Mouse (Mus musculus): ENCODE results near the gene Kctd7.

Kctd7 gene

DNA sequence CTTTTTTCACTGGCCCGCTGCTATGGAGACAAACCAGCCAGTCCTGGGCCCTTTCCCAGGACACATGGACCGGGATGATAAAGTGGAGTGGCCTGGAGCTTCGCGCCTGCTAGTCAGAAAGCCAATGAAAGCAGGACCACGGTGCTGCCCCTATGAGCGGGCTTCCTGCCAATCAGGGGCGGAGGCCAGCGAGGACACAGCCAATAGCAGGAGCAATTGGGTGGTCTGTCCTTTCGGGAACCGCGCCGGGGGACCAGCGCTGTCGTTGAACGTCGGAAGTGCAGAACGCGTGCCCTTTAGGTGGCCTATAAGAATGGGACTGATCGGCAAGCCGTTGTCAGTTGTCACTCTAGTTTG lies 706 bp upstream of the Kctd7 start:
- 2% methylated on average over 20 of the region's 20 CpGs for WGBS

- WGBS = 28% methylated on average over 8 of the region's 8 CpGs
Measured at GRCm38 (mm10) chr5:130145961-130146360, 1.3 kb downstream of the Kctd7 start.

GRCm38 (mm10) chr5:130149726-130150310 lies 5.2 kb downstream of the Kctd7 start:
- 66% methylated on average over 7 of the region's 7 CpGs for WGBS

- 83% methylated on average over 2 of the region's 2 CpGs for WGBS
Measured at GRCm38 (mm10) chr5:130154286-130154685, 9.6 kb downstream of the Kctd7 start.

GRCm38 (mm10) chr5:130158545-130158944 lies 13.9 kb downstream of the Kctd7 start:
- WGBS = 85% methylated on average over 4 of the region's 4 CpGs

- WGBS = 75% methylated on average over 7 of the region's 7 CpGs
Measured at GRCm38 (mm10) chr5:130159761-130160201, 15.1 kb downstream of the Kctd7 start.

DNA sequence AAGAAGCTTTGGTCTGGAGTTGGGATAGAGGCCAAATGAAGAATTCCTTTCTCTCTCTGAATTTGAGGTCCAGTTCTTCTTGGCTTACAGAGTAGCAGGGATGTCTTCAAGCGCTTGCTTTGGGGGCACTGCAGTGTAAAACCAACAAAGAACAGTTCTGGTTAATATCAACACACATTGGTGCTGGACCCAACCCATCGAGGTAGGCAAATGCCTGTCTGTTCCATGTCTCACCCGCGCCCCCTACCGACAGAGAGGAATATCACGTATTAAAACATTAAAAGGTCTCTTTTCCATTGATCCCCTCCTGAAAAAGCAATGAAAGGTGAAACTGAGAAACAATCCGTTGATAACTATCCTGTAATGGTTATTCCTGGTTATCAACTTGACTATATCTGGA lies 19.0 kb downstream of the Kctd7 start:
- 7% methylated on average over 7 of the region's 7 CpGs for WGBS

DNA sequence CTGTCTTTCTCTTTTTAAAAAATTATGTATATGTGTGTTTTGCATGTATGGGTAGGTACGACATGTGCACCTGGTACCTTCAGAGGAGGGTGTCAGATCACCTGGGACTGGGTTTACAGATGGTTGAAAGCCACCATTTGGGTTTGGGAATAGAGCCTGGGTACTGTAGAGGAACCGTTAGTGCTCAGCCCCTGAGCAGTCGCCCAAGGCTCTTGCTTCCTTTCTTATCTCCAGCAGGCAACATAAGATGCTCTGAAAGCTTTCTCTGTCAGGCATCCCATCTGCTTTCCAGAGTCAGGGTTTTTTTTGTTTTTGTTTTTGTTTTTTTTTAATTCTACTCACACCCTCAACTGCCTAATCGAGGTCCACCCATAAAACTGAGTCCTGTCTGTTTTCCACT lies 20.6 kb downstream of the Kctd7 start:
- WGBS = 71% methylated on average over 4 of the region's 4 CpGs

DNA sequence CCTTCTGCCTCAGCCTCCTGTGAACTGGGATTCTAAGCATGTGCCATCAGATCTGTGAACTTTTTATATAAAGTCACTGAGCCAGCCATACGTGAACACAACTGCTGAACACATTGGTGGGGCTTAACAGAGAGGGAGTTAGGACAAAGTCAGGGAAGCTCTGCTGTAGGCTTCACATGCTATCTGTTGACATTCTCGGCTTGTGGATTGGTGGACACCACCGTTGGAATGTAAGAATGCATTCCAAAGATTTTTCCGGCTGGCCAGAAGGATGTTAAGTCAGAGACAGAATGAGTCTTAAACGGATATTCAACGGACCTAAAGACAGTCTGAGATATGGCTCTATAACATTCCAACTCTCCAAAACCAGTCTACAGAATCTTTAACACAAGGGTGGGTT lies 24.4 kb downstream of the Kctd7 start:
- 80% methylated on average over 6 of the region's 6 CpGs for WGBS

DNA sequence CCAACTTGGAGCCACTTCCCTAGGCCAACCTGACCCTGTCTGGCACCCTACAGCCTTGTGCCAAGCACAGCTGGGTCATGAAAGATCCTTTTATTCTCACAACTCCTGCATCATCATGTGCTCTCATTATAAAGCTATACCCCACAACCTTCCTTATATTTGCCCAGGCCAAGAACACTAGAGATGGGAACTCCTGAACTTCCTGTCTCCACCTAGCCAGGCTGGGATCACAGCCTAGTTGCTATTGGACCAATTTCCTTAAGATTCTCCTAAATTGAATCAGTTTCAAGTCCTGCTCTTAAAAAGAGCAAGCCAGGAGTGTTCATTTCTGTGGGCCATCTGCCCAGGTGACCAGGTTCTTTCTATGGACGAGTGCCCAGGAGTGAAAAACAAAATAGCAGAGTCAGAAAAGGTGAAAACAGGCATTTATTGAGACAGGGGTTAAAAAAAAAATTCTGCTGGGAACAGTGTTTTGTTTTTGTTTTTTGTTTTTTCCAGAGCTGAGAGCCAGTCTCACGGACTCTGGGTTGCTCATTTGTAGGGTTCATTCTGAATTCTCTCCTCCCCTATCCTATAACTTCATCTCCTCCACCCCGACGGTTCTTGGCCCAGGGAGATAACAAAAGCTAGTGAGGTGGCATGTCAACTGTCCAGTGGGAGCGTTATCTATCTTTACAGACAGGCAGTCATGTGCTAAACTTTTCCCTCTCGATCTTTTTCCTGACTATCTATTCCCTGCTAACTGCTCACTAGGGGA lies 26.2 kb downstream of the Kctd7 start:
- WGBS = 4% methylated on average over 6 of the region's 6 CpGs

DNA sequence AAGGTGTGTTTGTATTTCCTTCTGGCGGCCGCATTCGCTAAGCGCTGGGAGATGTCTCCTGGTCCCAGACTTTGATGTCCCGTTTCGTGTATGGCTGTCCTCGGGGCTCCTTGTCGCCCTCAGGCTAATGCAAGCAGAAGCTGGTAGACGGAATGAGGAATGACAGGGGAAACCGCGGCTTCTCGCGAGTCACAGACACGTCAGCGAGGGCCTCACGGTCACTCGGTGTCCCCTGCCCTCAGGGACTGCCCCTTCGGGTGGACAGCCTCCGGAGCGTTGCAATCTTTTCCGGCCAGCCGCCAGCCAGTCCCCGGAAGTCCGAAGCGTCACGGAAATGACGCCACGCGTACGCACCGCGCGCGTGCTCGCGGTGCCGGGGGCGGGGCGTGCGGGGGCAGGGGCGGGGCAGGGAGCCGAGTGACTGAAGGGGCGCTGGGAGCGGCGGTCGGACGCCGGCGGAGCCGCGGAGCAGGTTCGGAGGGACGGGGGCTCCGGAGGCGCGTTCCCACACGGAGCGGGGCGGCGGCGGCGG lies 26.8 kb downstream of the Kctd7 start, which contains the start of gene Rabgef1:
Rabgef1 (plus strand) TSS at position 376 of the 532 bp plus-strand sequence.
- WGBS = under 1% methylated on average over 62 of the region's 62 CpGs

DNA sequence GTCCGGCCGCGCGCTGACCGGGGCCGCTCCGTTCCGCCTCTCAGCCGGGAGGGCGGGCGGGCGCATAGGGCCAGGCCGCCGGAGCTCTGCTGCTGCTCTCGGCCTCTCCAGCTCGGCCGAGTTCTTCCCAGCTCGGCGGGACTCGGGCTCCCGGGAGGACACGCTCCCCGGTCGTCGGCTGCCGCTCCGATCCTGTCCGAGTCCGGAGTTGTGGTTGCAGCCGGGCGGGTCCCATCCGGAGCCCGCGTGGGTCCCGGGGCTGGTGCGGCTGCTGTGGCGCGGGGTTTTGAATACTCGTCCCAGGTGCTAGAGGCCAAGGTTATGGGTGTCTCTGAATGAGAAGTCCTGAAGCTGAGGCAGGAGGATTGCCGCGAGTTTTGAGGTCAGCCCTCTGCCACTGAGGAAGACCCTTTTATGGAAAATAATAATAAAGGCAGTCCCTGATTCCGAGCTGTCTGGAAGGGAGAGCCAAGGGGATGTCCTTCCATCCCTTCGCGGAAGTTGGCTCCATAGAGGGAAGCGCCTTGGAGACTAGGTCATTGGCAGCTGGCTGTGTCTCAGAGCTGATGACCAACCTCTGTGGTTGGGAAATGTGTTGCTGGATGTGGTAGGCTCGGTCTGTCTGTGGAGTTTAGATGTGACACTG lies 27.4 kb downstream of the Kctd7 start:
- under 1% methylated on average over 43 of the region's 46 CpGs for WGBS

- 91% methylated on average over 4 of the region's 4 CpGs for WGBS
Measured at GRCm38 (mm10) chr5:130173012-130173411, 28.4 kb downstream of the Kctd7 start.

GRCm38 (mm10) chr5:130177871-130178270 lies 33.2 kb downstream of the Kctd7 start:
- 68% methylated on average over 4 of the region's 4 CpGs for WGBS

DNA sequence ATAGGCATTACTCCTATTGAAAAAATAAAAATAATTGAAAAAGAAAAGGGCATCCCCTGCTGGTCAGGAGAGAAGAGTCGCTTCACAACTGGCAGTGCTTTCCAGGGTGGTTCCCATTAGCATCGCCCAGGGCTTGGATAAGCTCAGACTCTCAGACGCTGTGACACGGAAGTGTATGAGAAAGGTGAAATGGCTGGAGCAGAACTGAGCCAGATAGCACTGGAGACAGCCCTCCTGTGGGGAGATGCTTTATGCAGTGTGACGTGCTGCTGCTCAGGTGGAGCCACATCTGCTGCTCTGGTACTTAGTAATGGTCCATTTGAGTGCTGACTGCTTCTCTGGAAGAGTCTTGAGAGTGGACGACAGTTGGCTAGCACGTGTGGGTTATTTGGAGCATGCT lies 35.7 kb downstream of the Kctd7 start:
- 66% methylated on average over 7 of the region's 7 CpGs for WGBS

DNA sequence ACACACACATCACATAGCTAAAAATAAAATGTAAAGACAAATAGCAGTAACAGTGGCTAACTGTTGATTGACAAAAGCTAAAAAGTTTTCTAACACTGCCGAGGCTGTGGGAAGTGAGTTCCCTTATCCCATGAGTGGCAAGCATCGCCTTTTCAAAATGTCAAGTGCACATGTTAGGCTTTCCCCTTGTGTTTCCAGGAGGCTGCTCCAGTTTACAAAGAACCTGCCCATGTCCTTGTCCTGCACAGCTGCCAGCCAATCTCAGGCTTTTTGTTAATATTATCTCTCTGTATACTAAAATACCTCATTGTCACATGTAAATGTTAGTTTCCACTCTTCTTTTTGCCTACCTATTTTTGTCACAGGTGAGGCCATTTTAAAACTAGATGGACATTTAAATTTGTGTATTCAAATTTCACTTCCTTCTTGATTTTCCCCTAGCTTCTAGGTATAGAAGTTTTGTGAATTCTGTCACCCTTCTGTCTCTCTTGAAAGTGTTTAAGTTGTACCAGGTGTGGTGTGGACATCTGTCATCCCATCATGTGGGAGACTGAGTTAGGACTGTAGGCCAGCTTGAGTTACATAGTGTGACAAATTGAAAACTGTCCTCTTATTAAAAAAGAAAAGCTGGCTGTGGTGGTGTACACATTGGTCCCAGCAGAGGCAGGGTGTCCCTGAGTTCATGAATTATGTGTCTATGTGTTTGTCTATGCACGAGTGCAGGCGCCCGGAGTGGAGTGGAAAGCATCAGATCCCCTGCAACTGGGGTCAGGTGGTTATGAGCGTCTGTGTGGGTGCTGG lies 37.3 kb downstream of the Kctd7 start:
- WGBS = 76% methylated on average over 6 of the region's 6 CpGs

DNA sequence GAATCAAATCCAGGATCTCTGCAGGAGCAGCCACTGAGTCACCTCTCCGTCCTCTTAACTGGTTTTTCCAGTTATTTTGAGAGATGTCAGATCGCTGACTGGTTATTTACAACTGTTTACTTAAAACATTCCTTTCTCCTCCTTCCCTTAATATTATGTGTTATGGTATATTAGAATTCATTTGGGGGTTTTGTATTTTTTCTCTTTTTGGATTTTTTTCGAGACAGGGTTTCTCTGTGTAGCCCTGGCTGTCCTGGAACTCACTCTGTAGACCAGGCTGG lies 37.8 kb downstream of the Kctd7 start:
- 78% methylated on average over 3 of the region's 3 CpGs for WGBS

DNA sequence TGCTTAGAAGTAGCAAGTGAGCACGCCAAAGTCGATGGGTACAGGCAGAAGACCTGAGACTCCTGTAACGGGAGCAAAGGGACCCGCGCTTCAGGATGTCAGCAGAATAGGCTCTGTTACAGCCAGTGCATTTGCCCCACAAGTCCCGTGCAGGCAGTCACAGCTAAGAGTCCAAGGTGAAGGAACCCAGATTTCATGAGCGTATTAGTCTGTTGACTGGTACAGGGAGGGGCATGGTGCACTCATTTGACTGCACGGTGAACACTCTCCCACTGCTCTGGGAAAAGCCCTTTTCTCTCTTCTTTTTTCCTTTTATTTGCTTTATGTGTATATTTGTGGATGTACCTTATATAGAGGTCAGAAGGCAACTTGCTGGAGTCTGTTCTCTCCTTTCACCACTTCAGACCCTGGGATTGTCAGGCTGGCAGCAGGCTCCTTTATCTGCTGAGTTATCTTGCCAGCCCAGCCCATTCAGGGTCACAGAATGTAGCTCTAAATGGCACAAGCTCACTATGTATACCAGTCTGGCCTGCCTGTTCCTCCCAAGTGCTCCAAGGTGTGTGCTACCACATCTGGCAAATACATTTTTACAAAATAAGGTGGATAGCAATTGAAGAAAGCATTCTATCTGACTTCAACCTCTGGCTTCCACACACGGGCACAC lies 39.7 kb downstream of the Kctd7 start:
- 90% methylated on average over 9 of the region's 9 CpGs for WGBS

- WGBS = 82% methylated on average over 6 of the region's 6 CpGs
Measured at GRCm38 (mm10) chr5:130185312-130185711, 40.7 kb downstream of the Kctd7 start.

GRCm38 (mm10) chr5:130187383-130187782 lies 42.7 kb downstream of the Kctd7 start:
- WGBS = 28% methylated on average over 7 of the region's 7 CpGs

- 96% methylated on average over 6 of the region's 6 CpGs for WGBS
Measured at GRCm38 (mm10) chr5:130190909-130191308, 46.2 kb downstream of the Kctd7 start.

GRCm38 (mm10) chr5:130191865-130192264 lies 47.2 kb downstream of the Kctd7 start:
- WGBS = 87% methylated on average over 6 of the region's 6 CpGs

Measured in cerebral cortex, adult 2 months (tissue).